Mouse (Mus musculus): ENCODE data around the gene Cdc42bpa. TPM values are rescaled to one million over a fixed set of nuclear protein-coding genes. Genes with fewer than 3 reads are reported as not detected.

Cdc42bpa gene
- polyA plus RNA-seq, 1 experiment from 2014 or later = 27.0 TPM

GRCm38 (mm10) chr1:180169161-180169560, 208.9 kb downstream of the Cdc42bpa start:
- ATAC-seq (ENCODE audit: low FRiP score) (no peak; the same call in 1 of the 2 replicates), DNase-seq (ENCODE audit: low spot score) (no peak)
- Histone ChIP-seq H3K4me3 (replicated peaks; ENCODE audit: low read length) (no peak overlapping the region), H3K27ac (no peak overlapping the region), H3K9ac (no peak overlapping the region), H3K9me3 (ENCODE audit: control insufficient read depth, low read length) (no peaks in the 10 kb centered on the region), H3K4me2 (replicated peaks) (no peak overlapping the region), H3K27me3 (ENCODE audit: control insufficient read depth, insufficient read depth, low read length) (no peaks in the 10 kb centered on the region), H3K36me3 (replicated peaks; ENCODE audit: control insufficient read depth, insufficient read depth) (peaks cover 7% of the 10 kb centered on the region), H3K4me1 (replicated peaks; ENCODE audit: control insufficient read depth, insufficient read depth, low read length) (no peaks in the 10 kb centered on the region)
- WGBS = 93% methylated on average over 7 of the region's 7 CpGs

DNA sequence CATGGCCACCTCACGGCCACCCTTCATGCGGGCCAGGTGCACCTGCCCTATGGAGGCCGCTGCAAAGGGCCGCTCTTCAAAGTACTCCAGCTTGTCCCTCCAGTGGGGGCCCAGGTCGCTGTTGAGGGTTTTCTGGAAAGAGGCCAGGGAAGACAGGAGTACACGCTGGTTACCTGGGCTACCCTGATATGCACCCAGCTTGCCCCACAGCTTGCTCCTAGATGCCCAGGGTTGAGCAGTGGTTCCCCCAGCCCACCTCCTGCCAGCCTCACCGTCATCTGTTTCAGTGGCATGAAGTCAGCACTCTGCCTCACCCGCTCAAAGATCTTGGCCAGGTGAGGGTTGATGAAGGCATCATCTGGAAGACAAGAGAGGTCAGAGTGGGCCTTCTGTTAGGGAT, 209.8 kb downstream of the Cdc42bpa start:
- Histone ChIP-seq H3K4me2 (replicated peaks) (no peak overlapping the region), H3K36me3 (replicated peaks; ENCODE audit: control insufficient read depth, insufficient read depth) (peaks cover 7% of the 10 kb centered on the region), H3K27ac (no peak overlapping the region), H3K9me3 (ENCODE audit: control insufficient read depth, low read length) (no peaks in the 10 kb centered on the region), H3K4me3 (replicated peaks; ENCODE audit: low read length) (no peak overlapping the region), H3K4me1 (replicated peaks; ENCODE audit: control insufficient read depth, insufficient read depth, low read length) (no peaks in the 10 kb centered on the region), H3K27me3 (ENCODE audit: control insufficient read depth, insufficient read depth, low read length) (no peaks in the 10 kb centered on the region), H3K9ac (no peak overlapping the region)
- ATAC-seq (ENCODE audit: low FRiP score) = no peak
- DNase-seq (ENCODE audit: low spot score) = no peak
- WGBS = 95% methylated on average over 8 of the region's 8 CpGs

DNA sequence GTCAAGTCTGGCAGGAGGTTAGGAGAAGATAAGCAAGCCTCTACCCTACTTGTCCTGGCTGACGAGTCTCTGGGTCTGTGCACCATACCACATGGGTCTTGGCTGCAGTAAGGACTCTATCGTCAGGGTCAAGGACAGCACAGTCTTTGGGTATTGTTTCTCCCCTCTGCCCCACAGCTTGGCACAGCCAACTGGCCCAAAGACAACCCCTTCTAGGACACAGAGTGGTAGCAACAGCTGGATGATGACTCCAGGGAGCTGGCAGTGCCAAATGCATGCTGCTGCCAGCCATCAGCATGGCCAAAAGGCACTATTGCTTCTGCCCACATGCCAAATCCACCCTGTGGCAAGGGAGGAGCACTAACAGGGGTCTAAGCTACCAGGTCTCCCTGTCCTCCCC, 211.6 kb downstream of the Cdc42bpa start:
- DNase-seq (ENCODE audit: low spot score) (no peak), ATAC-seq (ENCODE audit: low FRiP score) (no peak)
- no peak overlapping the region for H3K9ac ChIP-seq
- no peak overlapping the region for H3K4me2 ChIP-seq (replicated peaks)
- WGBS = 85% methylated on average over 2 of the region's 2 CpGs
- H3K27me3 ChIP-seq (ENCODE audit: control insufficient read depth, insufficient read depth, low read length) = no peaks in the 10 kb centered on the region
- H3K27ac ChIP-seq = no peak overlapping the region
- H3K4me3 ChIP-seq (replicated peaks; ENCODE audit: low read length) = no peak overlapping the region
- no peaks in the 10 kb centered on the region for H3K9me3 ChIP-seq (ENCODE audit: control insufficient read depth, low read length)
- H3K4me1 ChIP-seq (replicated peaks; ENCODE audit: control insufficient read depth, insufficient read depth, low read length) = no peaks in the 10 kb centered on the region
- no peaks in the 10 kb centered on the region; the same call in 1 of the 2 replicates for H3K36me3 ChIP-seq (replicated peaks; ENCODE audit: control insufficient read depth, insufficient read depth)

DNA sequence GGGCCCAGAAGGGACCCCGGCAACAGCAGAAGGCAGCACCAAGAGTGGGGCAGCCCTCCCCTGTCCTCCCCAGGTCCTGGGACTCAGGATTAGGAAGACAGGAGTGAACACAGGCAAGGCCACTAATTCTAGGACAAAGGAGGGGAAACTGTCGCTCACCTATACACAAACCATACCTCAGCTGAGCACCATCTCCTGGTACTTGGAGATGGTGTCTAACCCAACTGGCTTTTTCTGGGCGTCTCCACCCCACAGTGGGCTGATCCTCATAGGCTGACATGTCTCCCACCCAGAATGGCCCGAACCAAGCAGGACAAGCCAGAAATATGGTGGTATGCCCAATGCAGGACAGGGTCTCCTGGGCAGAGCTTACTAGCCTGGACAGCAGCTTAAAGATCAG, 212.3 kb downstream of the Cdc42bpa start:
- Histone ChIP-seq H3K27me3 (ENCODE audit: control insufficient read depth, insufficient read depth, low read length) (no peaks in the 10 kb centered on the region), H3K4me1 (replicated peaks; ENCODE audit: control insufficient read depth, insufficient read depth, low read length) (no peaks in the 10 kb centered on the region), H3K27ac (no peak overlapping the region), H3K9ac (no peak overlapping the region), H3K4me2 (replicated peaks) (no peak overlapping the region), H3K36me3 (replicated peaks; ENCODE audit: control insufficient read depth, insufficient read depth) (no peaks in the 10 kb centered on the region; the same call in 1 of the 2 replicates), H3K9me3 (ENCODE audit: control insufficient read depth, low read length) (no peaks in the 10 kb centered on the region), H3K4me3 (replicated peaks; ENCODE audit: low read length) (no peak overlapping the region)
- 81% methylated on average over 4 of the region's 4 CpGs for WGBS
- no peak for ATAC-seq (ENCODE audit: low FRiP score)
- no peak for DNase-seq (ENCODE audit: low spot score)

DNA sequence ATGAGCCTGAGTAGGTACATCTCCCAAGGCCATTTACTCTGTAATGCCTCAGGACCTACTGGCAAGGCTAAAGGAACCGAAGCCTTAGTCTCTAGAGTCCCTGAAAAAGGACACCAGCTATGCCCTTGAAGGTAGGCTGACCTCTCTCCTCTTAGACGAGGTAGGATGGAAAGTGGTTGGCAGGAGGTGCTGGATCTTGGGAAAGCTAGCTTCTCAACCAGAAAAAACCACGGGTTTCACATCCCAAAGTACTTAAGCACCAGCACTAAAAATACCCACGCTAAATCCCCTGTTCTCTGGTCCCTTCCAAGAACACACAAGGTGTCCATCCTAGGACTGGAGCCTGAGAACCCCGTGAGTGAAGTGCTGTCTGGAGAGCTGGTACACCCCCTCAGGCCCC, 212.7 kb downstream of the Cdc42bpa start:
- Histone ChIP-seq H3K4me3 (replicated peaks; ENCODE audit: low read length) (no peak overlapping the region), H3K4me2 (replicated peaks) (no peak overlapping the region), H3K27me3 (ENCODE audit: control insufficient read depth, insufficient read depth, low read length) (no peaks in the 10 kb centered on the region), H3K9ac (no peak overlapping the region), H3K9me3 (ENCODE audit: control insufficient read depth, low read length) (no peaks in the 10 kb centered on the region), H3K4me1 (replicated peaks; ENCODE audit: control insufficient read depth, insufficient read depth, low read length) (no peaks in the 10 kb centered on the region), H3K36me3 (replicated peaks; ENCODE audit: control insufficient read depth, insufficient read depth) (no peaks in the 10 kb centered on the region; the same call in 1 of the 2 replicates), H3K27ac (no peak overlapping the region)
- ATAC-seq (ENCODE audit: low FRiP score) (no peak), DNase-seq (ENCODE audit: low spot score) (no peak)
- 81% methylated on average over 5 of the region's 5 CpGs for WGBS

DNA sequence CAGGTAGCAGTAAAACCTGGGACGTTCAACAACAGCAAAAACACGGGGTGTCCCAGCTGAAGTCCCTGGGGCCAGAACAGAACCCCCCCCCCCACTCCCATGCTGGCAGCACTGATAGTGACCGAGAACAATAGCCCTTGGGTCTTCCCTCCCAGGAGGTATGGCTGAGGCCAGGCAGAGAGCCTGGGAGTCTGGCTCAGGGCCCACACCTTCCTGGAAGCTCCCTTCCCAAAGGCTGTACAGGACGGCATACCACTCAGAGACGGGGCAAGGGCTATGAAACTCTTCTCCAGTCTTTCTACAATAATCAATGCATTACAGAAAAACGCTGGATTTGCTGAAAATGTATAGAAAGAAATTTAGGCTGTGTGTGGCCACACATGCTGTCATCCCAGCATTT, 214.4 kb downstream of the Cdc42bpa start:
- H3K27ac ChIP-seq = no peak overlapping the region
- H3K9me3 ChIP-seq (ENCODE audit: control insufficient read depth, low read length) = no peaks in the 10 kb centered on the region
- H3K27me3 ChIP-seq (ENCODE audit: control insufficient read depth, insufficient read depth, low read length) = no peaks in the 10 kb centered on the region
- no peak overlapping the region for H3K4me3 ChIP-seq (replicated peaks; ENCODE audit: low read length)
- no peak for ATAC-seq (ENCODE audit: low FRiP score)
- no peak overlapping the region for H3K9ac ChIP-seq
- H3K4me1 ChIP-seq (replicated peaks; ENCODE audit: control insufficient read depth, insufficient read depth, low read length) = no peaks in the 10 kb centered on the region
- H3K36me3 ChIP-seq (replicated peaks; ENCODE audit: control insufficient read depth, insufficient read depth) = no peaks in the 10 kb centered on the region
- no peak overlapping the region for H3K4me2 ChIP-seq (replicated peaks)
- WGBS = 64% methylated on average over 6 of the region's 6 CpGs
- no peak for DNase-seq (ENCODE audit: low spot score)

- Histone ChIP-seq H3K9ac (no peak overlapping the region), H3K27ac (no peak overlapping the region), H3K9me3 (ENCODE audit: control insufficient read depth, low read length) (no peaks in the 10 kb centered on the region), H3K27me3 (ENCODE audit: control insufficient read depth, insufficient read depth, low read length) (no peaks in the 10 kb centered on the region), H3K4me3 (replicated peaks; ENCODE audit: low read length) (no peak overlapping the region), H3K36me3 (replicated peaks; ENCODE audit: control insufficient read depth, insufficient read depth) (no peaks in the 10 kb centered on the region), H3K4me1 (replicated peaks; ENCODE audit: control insufficient read depth, insufficient read depth, low read length) (no peaks in the 10 kb centered on the region), H3K4me2 (replicated peaks) (no peak overlapping the region)
- DNase-seq (ENCODE audit: low spot score) = peak; percentile 67
- WGBS = 41% methylated on average over 3 of the region's 3 CpGs
- ATAC-seq (ENCODE audit: low FRiP score) = 0 out of 2 replicates have a peak, but pooled peaks have one; percentile 35
Measured at GRCm38 (mm10) chr1:180175167-180175566, 214.9 kb downstream of the Cdc42bpa start.

DNA sequence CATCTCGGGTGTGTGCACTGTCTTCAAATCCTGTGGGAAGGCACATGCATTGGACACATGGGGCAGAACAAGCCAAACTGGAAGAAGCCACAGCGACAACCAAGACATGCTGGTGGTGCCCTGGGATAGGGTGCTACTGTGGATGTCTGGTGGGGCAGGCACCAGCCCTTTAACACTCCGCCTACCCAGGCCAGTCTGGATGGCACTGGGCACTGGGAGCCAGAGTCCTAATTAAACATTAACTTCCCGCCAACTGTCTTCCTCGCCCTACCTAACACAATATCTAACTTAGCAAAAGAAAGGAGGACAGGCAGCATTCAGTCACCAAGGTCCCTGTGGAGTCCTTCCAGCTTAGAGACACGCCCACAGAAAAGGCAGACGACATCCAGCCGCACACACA, 215.4 kb downstream of the Cdc42bpa start:
- Histone ChIP-seq H3K27me3 (ENCODE audit: control insufficient read depth, insufficient read depth, low read length) (no peaks in the 10 kb centered on the region), H3K4me3 (replicated peaks; ENCODE audit: low read length) (no peak overlapping the region), H3K4me1 (replicated peaks; ENCODE audit: control insufficient read depth, insufficient read depth, low read length) (no peaks in the 10 kb centered on the region), H3K9ac (no peak overlapping the region), H3K27ac (no peak overlapping the region), H3K9me3 (ENCODE audit: control insufficient read depth, low read length) (no peaks in the 10 kb centered on the region), H3K36me3 (replicated peaks; ENCODE audit: control insufficient read depth, insufficient read depth) (no peaks in the 10 kb centered on the region), H3K4me2 (replicated peaks) (no peak overlapping the region)
- no peak for DNase-seq (ENCODE audit: low spot score)
- ATAC-seq (ENCODE audit: low FRiP score) = no peak
- 49% methylated on average over 8 of the region's 8 CpGs for WGBS

DNA sequence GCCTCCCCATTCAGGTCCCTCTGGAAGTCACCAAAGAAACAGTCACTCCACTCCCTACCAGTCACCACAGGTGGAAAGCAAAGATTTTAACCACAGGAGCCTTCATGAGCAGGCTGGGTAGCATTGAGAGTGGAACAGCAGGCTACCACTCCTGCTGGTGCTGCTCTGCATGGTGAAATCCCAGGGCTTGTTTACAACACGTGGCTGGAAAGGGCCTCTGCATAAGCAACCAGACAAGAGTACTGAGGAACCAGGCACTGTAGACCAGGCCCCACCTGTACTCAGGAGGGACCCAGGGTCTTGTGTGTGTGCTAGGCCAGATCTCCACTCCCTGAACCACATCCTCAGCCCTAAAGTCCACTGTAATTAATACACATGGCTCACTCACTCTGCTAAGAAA, 216.5 kb downstream of the Cdc42bpa start:
- Histone ChIP-seq H3K4me2 (replicated peaks) (no peak overlapping the region), H3K27me3 (ENCODE audit: control insufficient read depth, insufficient read depth, low read length) (no peaks in the 10 kb centered on the region), H3K9ac (no peak overlapping the region), H3K27ac (no peak overlapping the region), H3K4me1 (replicated peaks; ENCODE audit: control insufficient read depth, insufficient read depth, low read length) (no peaks in the 10 kb centered on the region), H3K4me3 (replicated peaks; ENCODE audit: low read length) (no peak overlapping the region), H3K9me3 (ENCODE audit: control insufficient read depth, low read length) (no peaks in the 10 kb centered on the region), H3K36me3 (replicated peaks; ENCODE audit: control insufficient read depth, insufficient read depth) (no peaks in the 10 kb centered on the region)
- ATAC-seq (ENCODE audit: low FRiP score) (no peak), DNase-seq (ENCODE audit: low spot score) (no peak)
- 4% methylated on average over 1 of the region's 1 CpGs for WGBS

GRCm38 (mm10) chr1:180178340-180178739, 218.1 kb downstream of the Cdc42bpa start:
- H3K9me3 ChIP-seq (ENCODE audit: control insufficient read depth, low read length) = no peaks in the 10 kb centered on the region
- no peak overlapping the region for H3K4me2 ChIP-seq (replicated peaks)
- H3K4me1 ChIP-seq (replicated peaks; ENCODE audit: control insufficient read depth, insufficient read depth, low read length) = no peaks in the 10 kb centered on the region
- 91% methylated on average over 9 of the region's 9 CpGs for WGBS
- H3K9ac ChIP-seq = no peak overlapping the region
- no peak for ATAC-seq (ENCODE audit: low FRiP score)
- H3K27ac ChIP-seq = no peak overlapping the region
- H3K36me3 ChIP-seq (replicated peaks; ENCODE audit: control insufficient read depth, insufficient read depth) = no peaks in the 10 kb centered on the region
- no peaks in the 10 kb centered on the region for H3K27me3 ChIP-seq (ENCODE audit: control insufficient read depth, insufficient read depth, low read length)
- no peak overlapping the region for H3K4me3 ChIP-seq (replicated peaks; ENCODE audit: low read length)
- DNase-seq (ENCODE audit: low spot score) = no peak
